Mouse (Mus musculus) frontal cortex, postnatal 25 days (tissue): ENCODE measurements around the gene Elavl1.
"Not testable (repeated sequence)": the region's sequence is repeated elsewhere in the genome, so short reads cannot be mapped to it uniquely, and the experiment has no call there.

Experiments
- DNase-seq, 2 experiments: peaks; one replicate each; pipeline ENCODE4 v3.0.0; 2022; ENCODE audit warnings: low spot score in 2 of 2

The Elavl1 gene

DNA sequence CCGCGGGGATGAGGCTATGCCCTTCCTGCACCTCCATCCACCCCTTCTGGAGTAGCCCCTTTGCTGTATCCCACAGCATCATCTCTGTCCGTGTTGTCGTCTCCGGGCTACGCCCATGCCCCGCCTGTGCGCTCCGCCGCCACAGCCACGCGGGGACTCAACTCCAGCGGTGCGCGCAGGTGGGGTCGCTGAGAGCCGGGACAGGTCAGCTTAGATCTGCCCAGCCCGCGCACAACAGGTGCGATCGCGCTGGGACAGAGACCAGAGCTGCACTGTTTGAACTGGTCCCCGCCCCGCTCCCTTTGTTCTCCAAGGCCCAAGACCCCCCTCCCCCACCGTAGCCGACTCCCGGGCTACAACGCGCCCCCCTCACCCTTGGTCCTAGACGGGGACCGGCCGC is 66.5 kb downstream of the Elavl1 start:
- peak in 1 of 2 experiments; percentile 45 for DNase-seq

DNA sequence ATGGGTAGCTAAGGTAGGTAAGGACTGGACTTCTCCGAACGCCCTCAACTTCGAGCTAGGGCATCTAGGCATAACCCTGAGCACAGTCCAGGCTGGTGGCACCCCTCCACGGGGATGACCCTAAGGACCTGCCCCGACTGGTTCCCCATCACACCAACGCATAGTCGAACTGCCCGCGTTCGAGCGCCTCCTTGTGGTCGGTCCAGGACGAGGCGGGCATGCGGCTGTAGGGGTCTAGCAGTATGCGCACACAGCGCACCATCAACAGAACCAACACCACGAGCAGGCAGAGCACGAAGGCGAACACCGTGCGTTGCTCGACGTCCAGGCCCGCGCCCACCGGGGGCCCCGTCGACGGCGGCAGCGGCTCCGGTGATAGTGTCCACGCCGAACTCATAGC is 67.0 kb downstream of the Elavl1 start:
- peak; percentile 77 to 79 for DNase-seq

DNA sequence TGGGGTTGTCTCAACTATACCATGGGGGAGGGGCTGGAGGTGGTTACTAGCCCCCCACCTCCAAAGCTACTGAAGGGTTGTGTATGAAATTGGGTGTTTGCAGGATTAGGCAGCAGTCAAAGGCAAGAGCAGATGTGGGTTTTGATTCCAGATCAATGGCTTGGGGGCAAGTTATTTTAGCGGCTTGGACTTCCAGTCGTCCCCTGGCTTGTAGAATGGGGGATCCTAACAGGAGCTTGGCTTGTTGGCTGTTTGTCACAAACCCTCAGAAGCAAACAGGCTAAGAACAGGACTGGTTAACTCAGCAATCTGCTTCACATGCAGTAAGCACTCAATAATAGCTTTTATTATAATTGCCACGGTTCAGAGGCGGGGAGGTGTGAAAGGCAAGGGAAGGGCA is 67.9 kb downstream of the Elavl1 start:
- no peak for DNase-seq

DNA sequence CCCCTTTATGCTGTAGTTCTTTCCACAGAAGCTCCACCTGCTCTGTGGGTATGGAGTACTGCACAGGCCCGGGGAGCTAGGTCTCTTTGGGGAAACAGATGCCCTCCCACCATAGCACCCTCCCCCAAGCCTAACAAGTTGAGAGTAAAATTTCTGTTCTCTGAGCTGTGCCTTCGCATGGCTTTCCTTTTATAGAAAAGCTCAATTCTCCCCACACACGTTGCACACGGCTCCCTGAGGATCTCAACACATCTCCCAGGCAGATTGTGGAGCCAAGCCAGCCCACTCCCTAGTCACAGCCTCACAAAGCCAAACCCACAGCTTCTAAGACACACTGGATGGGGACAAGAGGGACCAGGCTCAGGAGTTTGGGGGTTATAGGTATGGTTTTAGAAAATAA is 68.3 kb downstream of the Elavl1 start:
- peak; percentile 54 to 77 for DNase-seq

DNA sequence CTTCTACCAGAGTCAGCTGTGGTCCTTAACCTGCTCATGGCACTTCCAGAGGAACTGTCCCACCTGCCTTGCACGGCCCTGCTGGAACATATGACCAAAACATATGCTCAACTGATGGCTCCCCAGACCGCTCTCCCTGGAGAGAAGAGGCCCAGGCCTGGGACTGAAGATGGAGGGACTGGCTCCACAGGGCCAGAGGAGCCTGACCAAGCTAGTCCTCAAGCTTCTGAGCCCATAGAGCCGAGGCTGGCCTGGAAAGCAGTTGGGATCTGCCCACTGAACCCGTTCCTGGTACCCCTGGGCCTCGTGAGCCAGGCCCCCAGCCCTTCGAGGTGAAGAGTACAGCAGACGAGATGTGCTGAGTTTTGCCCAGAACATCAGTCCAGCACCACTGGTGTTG is 69.7 kb downstream of the Elavl1 start:
- not testable (repeated sequence) for DNase-seq

DNA sequence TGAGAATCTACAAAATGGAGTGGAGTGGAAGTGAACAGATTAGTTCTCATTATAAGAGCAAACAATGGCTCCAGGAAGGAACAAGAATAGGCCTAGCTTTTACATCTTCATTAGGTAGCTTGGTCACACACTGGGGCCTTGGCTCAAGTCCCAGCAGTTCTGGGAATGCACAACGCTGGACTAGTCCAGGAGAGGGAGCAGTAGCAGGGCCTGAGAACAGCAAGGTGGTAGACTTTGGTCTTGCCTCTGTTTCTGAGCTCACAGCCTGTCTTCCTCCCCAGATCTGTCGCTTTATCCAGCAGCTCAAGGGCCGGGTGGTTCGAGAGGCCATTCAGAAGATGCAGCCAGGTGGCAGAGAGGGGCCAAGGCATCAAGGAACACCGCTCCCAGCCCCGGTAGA is 71.2 kb downstream of the Elavl1 start:
- no peak for DNase-seq

DNA sequence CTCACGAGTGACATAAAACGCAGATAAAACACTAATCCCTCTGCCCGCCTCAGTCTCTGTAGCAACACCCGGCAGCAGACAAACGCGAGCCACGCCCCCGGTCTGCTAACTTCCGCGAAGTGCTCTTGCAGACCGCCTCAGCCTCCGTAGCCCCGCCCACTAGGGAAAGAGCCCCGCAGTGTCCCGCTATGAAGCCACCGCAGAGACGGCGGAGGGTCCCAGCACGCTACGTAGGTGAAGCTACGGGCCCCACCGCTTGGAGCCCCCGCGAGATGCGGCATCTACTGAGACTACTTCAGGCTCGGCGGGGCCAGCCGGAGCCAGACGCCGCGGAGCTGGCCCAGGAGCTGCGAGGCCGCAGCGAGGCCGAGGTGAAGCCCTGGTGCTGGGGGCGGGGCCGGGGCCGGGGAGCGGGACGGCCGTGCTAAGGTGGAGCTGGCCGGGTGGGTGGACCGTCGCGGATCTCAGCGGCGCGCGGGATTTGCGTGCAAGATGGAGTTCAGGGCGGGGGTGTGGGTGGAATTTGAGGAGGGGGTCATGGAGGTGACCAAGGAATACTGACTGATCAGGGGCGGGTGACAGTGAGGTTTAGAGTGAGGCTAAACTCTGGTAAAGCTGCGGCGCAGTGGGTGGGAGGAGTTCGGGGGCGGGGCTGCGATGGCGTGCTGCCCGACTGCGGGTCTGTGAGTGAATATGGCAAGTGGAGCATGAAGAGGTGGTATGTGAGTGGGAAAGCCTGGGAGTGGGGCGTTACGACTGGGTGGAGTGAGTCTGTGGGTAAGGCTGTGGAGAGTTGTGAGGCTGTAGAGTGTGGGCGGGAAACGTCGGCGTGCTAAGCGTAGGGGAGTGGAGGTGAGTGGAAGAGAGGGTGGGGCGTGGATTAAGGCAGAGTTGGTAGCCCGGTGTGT is 72.0 kb downstream of the Elavl1 start, which contains the start of gene Snapc2:
Gene Snapc2 (plus strand): TSS at position 147 of the 908 bp plus-strand sequence.
- peak; percentile 93 for DNase-seq

DNA sequence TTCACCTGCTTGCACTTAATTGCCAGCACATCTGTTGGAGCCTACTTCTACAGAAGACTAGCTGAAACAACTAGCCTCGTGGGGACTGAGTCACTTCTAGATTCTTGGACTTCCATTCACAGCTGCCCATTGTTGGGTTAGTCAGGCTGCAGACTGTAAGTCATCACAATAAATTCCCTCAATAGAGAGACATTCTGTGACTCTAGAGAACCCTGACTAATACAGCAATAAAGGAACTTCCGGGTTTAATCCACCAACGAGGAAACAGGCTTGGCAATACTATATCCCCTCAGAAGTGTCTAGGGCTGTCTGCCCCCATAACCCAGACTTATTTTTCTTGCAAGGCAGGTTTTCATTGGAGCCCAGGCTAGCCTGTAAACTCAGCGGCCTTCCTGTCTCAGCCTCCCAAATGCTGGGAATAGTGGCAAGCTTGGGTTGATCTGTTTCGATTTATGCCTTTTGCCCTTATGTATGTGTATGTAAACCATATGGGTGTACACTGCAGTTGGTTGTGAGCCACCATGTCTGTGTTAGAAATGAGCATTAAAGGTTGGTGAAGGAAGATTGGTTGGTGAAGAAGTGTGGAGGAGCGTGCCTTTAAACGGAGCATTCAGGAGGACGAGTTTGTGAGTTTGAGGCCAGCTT is 73.0 kb downstream of the Elavl1 start:
- no peak for DNase-seq

DNA sequence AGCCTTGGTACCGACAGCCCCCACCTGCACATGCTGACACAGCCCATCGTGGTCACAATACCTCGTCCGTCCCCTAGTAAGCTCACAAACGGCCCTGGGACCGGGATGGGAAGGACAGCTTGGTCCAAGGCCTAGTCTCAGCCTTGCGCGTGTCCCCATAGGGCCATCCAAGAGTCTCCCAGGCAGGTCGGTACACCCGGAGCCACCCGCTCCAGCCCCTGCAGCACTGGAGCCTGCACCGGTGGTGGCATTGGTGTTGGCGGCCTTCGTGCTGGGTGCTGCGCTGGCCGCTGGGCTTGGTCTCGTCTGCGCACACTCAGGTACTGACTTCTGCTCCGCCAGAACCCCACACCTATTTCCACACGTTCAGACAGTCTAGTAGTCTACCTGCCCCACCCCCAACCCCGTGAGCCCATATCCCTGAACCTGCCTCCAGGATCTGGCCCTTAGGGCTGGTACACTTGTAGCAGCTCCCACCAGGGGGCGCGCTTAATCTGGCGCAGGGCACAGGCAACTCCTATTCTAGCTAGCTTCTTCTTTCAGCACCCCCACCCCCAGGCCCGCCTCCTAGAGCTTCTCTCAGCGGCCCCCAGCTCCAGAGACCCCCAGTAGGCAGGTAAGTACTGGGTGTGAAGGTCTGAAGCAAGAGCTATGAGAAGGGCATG is 74.8 kb downstream of the Elavl1 start:
- peak; percentile 75 to 86 for DNase-seq

DNA sequence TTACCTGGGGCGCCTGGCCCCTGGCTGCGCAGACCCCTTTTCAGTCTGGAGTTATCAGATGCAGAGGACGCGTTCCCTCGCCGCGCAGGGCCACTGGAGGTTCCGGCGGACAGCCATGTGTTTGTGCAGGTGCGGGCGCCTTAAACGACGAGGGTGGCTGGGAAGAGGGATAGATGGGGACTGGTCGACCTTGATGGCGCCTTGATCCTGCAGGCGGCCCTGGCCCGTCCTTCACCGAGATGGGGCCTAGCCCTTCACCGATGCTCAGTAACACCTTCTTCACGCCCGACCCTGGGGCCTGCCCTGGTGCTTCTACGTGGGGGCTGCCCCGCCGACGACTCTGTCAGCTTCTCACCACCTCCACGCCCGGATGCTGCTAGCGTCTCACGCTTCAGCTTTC is 76.0 kb downstream of the Elavl1 start:
- DNase-seq, result peak in 1 of 2 experiments; percentile 23

DNA sequence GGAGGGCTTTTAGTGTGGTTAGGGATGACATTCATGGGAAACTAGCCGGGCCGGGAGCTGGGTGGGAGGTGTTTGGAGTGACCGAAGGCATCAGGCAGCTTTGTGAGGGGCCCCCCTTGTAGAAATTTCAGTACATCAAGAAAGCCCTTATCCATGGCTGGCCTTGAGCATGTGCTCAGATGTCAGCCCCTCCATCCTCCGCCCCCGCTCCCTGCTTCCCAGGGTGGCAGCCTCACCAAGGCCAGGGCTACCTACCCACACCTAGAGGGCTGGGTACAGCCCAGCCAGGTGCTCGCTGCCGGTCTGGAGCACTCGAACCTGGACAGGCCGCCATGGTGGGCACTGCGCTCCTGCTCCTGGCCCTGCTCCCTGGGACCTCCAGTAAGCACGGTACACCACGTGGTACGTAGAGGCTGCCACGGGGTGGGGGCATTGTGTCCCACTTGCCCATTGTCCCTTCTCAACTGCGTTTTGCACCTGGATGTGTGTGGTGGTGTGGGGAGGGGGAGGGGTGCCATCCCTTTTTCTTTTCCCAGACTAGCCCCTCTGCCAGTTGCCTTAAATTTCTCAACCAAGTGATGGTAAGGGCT is 77.2 kb downstream of the Elavl1 start, which contains the start of gene Tgfbr3l:
Gene Tgfbr3l (plus strand): TSS at position 264 of the 590 bp plus-strand sequence.
- peak in 1 of 2 experiments; percentile 3 for DNase-seq

DNA sequence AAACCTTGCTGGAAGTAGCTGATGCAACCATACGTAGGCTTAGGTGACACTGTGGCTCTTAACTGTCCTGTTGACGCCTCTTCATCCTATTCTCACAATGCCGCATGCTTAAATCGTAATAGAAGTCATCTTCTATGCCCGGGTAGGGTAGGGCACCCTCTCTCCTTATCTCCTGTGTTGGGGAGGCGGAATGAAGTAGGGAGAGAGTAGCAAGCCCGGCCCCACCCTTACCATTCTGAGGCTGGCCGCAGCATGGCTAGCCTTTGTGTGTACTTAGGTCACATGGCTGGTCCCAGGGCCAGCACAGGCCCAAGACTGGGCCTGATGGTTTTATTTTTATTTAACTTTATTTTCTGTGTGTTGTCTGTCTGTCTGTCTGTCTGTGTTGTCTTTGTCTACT is 78.0 kb downstream of the Elavl1 start:
- DNase-seq, result no peak

DNA sequence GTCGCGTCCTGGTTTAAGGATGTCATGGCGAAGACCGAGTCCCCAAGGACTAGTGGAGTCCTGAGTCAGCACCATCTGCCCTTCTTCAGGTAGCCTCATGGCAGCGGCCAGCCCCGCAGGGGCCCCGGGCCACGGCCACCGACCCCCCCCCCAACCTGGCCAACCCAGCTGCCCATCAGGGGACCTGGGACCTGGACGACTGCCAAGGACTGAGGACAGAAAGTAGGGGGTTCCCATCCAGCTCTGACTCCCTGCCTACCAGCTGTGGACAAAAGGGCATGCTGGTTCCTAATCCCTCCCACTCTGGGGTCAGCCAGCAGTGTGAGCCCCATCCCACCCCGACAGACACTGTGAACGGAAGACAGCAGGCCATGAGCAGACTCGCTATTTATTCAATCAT is 79.5 kb downstream of the Elavl1 start:
- peak in 1 of 2 experiments; percentile 3 for DNase-seq

DNA sequence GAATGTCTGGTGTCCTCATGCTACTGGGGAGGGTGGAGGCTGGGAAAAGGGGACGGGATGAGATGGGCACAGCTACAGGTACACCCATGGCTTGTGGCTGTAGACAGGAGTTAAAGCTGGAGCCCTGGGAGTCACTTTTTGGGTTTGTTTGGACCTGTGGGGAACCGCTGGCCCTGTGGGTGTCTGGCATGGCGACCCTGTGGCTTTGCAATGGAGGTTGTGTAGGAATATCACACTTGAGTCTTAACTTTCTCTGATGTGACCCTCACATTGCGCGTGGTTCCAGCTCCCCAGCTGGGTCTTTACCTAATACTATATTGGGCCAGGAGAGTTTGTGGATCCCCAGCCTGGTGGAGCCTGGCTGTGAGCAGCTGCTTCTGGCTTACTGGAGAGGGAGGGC is 80.2 kb downstream of the Elavl1 start:
- no peak for DNase-seq

DNA sequence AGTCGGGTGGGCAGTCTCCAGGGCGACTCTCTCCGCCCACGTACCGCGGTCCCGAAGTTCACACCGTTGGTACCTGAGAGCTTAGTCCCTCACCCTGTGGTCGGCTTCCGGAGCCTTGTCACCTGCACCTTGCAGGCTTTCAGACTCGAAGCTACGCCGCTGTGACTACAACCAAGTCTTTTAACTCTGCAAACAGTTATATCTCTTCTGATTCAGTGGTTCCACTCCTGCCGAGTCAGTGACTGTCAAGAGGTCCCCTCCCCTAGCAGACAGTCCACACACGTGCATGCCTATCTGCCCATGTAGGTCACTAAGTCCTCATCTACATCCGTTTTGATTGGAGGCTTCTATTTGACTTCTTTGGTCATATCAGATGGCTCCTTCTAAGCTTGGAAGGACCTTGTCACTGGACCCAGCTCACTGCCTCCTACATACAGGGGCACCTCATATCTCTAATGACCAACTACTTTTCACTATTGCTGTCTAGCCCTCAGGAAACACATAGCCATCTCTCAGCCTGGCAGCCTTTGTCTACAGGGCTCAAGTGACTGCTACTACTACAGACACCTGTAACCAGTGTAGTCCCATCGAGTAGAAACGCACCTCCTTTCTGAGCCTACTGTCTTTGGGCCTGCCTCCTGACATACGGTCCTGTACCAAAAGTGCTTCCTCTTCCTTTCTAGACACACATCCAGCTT is 85.9 kb downstream of the Elavl1 start:
- DNase-seq, result no peak

DNA sequence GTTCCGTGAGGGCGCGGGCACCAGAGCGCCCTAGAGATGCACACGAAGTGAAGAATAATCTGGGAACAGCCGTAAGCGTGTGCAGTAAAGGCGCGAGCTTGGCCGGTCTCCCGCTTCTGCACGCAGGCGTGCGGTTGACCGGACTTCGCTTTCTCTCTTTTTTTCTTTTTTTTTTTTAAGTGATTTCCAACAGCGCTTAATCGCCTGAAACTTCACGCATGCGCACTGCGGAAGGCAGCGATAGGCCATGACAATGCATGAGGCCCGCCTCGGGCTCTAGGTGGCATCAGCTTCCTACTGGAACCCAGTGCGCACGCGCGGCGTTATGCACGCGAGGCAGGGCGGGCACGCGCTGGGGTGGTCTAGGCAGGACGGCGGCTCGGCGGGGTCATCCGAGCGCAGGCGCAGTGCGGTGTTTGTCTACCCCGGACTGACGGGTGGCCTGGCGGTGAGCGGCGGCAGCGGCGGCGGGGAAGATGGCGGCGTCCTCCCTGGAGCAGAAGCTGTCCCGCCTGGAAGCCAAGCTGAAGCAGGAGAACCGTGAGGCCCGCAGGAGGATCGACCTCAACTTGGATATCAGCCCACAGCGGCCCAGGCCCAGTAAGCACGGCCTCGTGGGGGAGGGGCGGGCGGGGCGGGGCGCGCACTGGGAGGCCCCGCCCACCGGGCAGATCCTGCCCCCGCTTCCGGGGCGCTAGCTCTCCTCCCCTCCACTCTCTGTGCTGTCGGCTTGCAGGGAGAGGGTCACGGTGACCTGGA is 86.6 kb downstream of the Elavl1 start, which contains the start of the genes Map2k7 and Gm49320:
Gene Map2k7 (plus strand): TSS at position 307 of the 759 bp plus-strand sequence.
Gene Gm49320 (plus strand): TSS at position 432 of the 759 bp plus-strand sequence.
- peak; percentile 100 for DNase-seq

DNA sequence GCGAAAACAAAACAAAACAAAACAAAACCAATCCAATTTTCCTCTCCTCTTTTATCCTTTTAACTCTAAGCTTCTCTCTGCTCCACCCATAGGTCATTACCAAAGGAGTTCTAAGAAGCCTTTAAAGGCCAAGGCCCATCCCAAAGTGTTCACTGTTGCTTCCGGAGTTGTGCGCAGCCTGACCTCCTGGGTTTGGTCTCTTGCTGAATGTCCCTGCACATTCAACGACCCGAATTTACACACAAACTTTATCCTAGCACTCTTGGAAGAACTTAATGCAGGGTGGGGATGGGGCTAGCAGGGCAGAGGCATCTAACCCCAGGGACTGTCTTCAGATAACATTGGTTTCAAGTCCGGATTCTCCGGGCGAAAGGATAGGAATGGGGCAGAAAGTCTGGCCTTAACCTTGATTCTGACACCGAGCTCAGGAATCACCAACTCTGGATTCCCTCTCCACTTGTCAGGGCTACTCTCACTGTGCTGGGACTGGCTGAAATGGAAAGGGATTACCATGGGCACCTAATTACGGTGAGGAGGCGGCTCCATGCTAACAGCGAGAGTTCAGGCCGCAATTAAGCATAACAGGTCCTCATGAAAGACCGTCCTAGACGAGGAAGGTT is 87.3 kb downstream of the Elavl1 start:
- no peak for DNase-seq
